Mouse (Mus musculus) testis, adult 2 months (tissue): ENCODE data around the gene Nme9. TPM values are rescaled to one million over a fixed set of nuclear protein-coding genes. Genes with fewer than 3 reads are reported as not detected.

Source experiments
- H3K27ac ChIP-seq: fragments of 200-500 bp; 2 replicates; pipeline ENCODE4 v1.5.1; 2012; ENCODE audit warnings: low read depth, low read length; ENCODE audit not compliant: control insufficient read depth, insufficient read depth
- H3K27me3 ChIP-seq: fragments of 200-500 bp; 2 replicates; pipeline ENCODE4 v1.6.1; 2012; ENCODE audit warnings: mild to moderate bottlenecking, low read length, moderate library complexity; ENCODE audit not compliant: control insufficient read depth, insufficient read depth
- H3K36me3 ChIP-seq: fragments of 200-500 bp; 2 replicates; pipeline ENCODE4 v1.6.1; 2012; ENCODE audit warnings: mild to moderate bottlenecking, low read length; ENCODE audit not compliant: control insufficient read depth, insufficient read depth
- H3K4me1 ChIP-seq: fragments of 200-500 bp; 2 replicates; pipeline ENCODE4 v1.6.1; 2012; ENCODE audit warnings: low read length; ENCODE audit not compliant: control insufficient read depth, insufficient read depth
- H3K4me3 ChIP-seq: fragments of 200-500 bp; 2 replicates; pipeline ENCODE4 v1.5.1; 2012; ENCODE audit warnings: low read depth, mild to moderate bottlenecking, low read length, moderate library complexity, mixed read lengths; ENCODE audit not compliant: control insufficient read depth
- CTCF ChIP-seq: fragments of 200-500 bp; IDR thresholded peaks from 2 replicates; pipeline ENCODE4 v1.5.1; 2012; ENCODE audit warnings: low read depth, mild to moderate bottlenecking, inconsistent platforms, low read length, moderate library complexity; ENCODE audit not compliant: control insufficient read depth, insufficient read depth, insufficient replicate concordance
- POLR2A ChIP-seq: fragments of 200-500 bp; IDR thresholded peaks from 2 replicates; pipeline ENCODE4 v1.6.1; 2012; ENCODE audit warnings: low read depth, mild to moderate bottlenecking, inconsistent platforms, low read length, moderate library complexity; ENCODE audit not compliant: control insufficient read depth
- polyA plus RNA-seq: library from polyadenylated mRNA; depleted of rRNA; stranded (reverse); fragments of >200 nt; gene quantifications from 2 replicates; pipeline ENCODE4 v1.2.3, GENCODE M21; 2012; rRNA removed

The Nme9 gene
- polyA plus RNA-seq, 1 experiment: 0.22 TPM

- Histone ChIP-seq H3K27ac (no peak overlapping the region), H3K27me3 (no peaks in the 10 kb centered on the region), H3K36me3 (no peaks in the 10 kb centered on the region; the same call in 1 of the 2 replicates), H3K4me1 (peaks cover 9% of the 10 kb centered on the region), H3K4me3 (no peak overlapping the region)
- no peak for TF ChIP-seq CTCF
- no peak for TF ChIP-seq POLR2A
Measured at GRCm38 (mm10) chr9:99485144-99485543, 33.9 kb downstream of the Nme9 start.

GRCm38 (mm10) chr9:99487126-99487695 lies 35.9 kb downstream of the Nme9 start:
- no peak for TF ChIP-seq CTCF
- no peak for TF ChIP-seq POLR2A
- no peaks in the 10 kb centered on the region for H3K27me3 ChIP-seq
- peaks cover 9% of the 10 kb centered on the region for H3K4me1 ChIP-seq
- no peak overlapping the region for H3K4me3 ChIP-seq
- no peaks in the 10 kb centered on the region; the same call in 1 of the 2 replicates for H3K36me3 ChIP-seq
- no peak overlapping the region; the same call in 1 of the 2 replicates for H3K27ac ChIP-seq

- Histone ChIP-seq H3K4me1 (peaks cover 8% of the 10 kb centered on the region), H3K4me3 (no peak overlapping the region), H3K27me3 (no peaks in the 10 kb centered on the region), H3K27ac (no peak overlapping the region), H3K36me3 (no peaks in the 10 kb centered on the region; the same call in 1 of the 2 replicates)
- TF ChIP-seq CTCF (no peak), POLR2A (no peak)
Measured at GRCm38 (mm10) chr9:99487841-99488240, 36.6 kb downstream of the Nme9 start.

- 0 out of 2 replicates have a peak, but pooled peaks cover 3% of the 10 kb centered on the region for H3K4me1 ChIP-seq
- H3K36me3 ChIP-seq: no peaks in the 10 kb centered on the region; the same call in 1 of the 2 replicates
- no peak for TF ChIP-seq POLR2A
- no peak for TF ChIP-seq CTCF
- H3K27ac ChIP-seq: no peak overlapping the region
- no peak overlapping the region for H3K4me3 ChIP-seq
- H3K27me3 ChIP-seq: no peaks in the 10 kb centered on the region
Measured at GRCm38 (mm10) chr9:99491050-99491449, 39.8 kb downstream of the Nme9 start.

DNA sequence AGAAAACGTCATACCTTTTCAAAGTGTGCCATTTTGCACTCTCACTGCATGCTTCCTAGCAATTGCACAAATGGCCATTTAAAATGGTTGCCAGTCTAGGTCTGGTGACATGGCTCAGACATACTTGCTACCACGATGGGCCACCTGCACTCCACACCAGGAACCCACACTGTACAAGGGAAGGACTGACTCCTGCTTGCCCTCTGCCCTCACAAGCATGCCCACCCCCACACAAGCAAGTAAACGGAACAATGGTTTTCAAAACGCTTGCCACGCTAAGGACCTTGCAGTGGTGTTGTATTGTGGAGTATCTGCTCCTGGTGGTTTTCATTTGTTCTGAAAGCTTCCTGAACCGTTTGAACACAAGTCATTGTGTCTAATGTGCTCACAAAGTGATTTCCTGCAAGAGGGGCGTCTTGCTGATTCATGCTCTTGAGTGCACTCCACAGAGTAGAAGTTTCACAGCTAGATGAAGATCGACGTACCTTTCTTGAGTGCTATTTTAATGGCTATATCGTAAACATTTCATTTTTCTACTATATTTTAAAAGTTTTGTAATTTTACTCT lies 41.4 kb downstream of the Nme9 start:
- no peak for TF ChIP-seq POLR2A
- TF ChIP-seq CTCF: no peak
- no peak overlapping the region for H3K27ac ChIP-seq
- no peaks in the 10 kb centered on the region; the same call in none of the 2 replicates for H3K36me3 ChIP-seq
- H3K4me1 ChIP-seq: 0 out of 2 replicates have a peak, but pooled peaks cover 3% of the 10 kb centered on the region
- H3K4me3 ChIP-seq: no peak overlapping the region
- no peaks in the 10 kb centered on the region for H3K27me3 ChIP-seq

DNA sequence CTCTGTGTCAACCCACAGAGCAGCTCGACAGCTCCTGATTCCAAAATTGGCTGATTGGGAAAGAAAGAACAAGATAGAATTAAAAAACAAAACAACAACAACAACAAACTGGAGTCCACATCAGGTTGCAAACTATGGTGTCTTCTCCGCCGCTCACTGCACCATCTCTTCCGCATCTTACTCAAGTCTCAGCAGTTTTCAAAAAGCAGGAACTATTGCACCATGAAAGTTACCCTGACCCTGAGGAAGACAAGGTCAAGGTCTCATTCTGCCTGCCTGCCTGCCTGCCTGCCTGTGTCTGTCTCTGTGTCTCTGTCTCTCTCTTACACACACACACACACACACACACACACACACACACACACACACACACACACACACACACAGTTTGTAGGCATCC lies 48.1 kb downstream of the Nme9 start:
- no peaks in the 10 kb centered on the region for H3K27me3 ChIP-seq
- TF ChIP-seq CTCF: no peak
- TF ChIP-seq POLR2A: no peak
- no peak overlapping the region for H3K4me3 ChIP-seq
- H3K4me1 ChIP-seq: no peaks in the 10 kb centered on the region
- no peak overlapping the region for H3K27ac ChIP-seq
- no peaks in the 10 kb centered on the region; the same call in none of the 2 replicates for H3K36me3 ChIP-seq

GRCm38 (mm10) chr9:99505875-99506274 lies 54.6 kb downstream of the Nme9 start:
- Histone ChIP-seq H3K4me1 (no peaks in the 10 kb centered on the region), H3K4me3 (no peak overlapping the region), H3K36me3 (no peaks in the 10 kb centered on the region), H3K27me3 (no peaks in the 10 kb centered on the region), H3K27ac (no peak overlapping the region)
- TF ChIP-seq POLR2A (no peak), CTCF (no peak)

Other genes with a start within 250 kb of the Nme9 start
- 10.2 and 15.7 TPM in 2 replicates for gene Faiml, start 214.2 kb upstream of the Nme9 start, polyA plus RNA-seq
- 11.5 and 14.9 TPM in 2 replicates for gene Cep70, start 208.1 kb upstream of the Nme9 start, polyA plus RNA-seq
- 61.3 and 70.7 TPM in 2 replicates for gene Esyt3, start 92.9 kb upstream of the Nme9 start, polyA plus RNA-seq
- gene Mras, start 14.1 kb upstream of the Nme9 start, polyA plus RNA-seq: 17.2 and 20.2 TPM in 2 replicates
- 9.7 and 11.9 TPM in 2 replicates for gene Armc8, start 117.4 kb downstream of the Nme9 start, polyA plus RNA-seq
- gene Dbr1, start 124.3 kb downstream of the Nme9 start, polyA plus RNA-seq: 3.0 and 3.6 TPM in 2 replicates
- gene A4gnt, start 161.0 kb downstream of the Nme9 start, polyA plus RNA-seq: not detected in 2 replicates
- gene Dzip1l, start 178.0 kb downstream of the Nme9 start, polyA plus RNA-seq: 0.54 and 0.69 TPM in 2 replicates